Mouse (Mus musculus): ENCODE data around the gene Kctd19.

DNA sequence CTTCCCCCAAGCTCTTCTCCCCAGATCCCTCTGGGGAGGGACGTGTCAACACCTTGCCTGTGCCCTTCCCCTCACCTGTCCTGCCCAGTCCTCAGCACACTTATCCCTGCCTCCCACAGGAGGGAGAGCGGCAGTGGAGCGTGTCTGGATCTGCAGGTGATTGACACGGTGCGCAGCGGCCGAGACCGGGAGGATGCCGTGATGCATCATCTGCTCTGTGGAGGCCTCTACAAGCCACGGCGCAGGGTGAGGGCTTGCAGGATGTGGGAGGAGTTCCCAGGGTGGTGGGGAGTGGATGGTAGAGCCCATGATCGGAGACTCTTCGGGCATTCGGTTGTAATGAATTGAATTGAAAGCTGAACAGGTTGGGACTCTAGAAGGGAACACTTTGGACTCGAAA, 54.1 kb downstream of the Kctd19 start:
- TF ChIP-seq CTCF (IDR thresholded peaks at IDR 0.05; ENCODE audit: control insufficient read depth, insufficient read depth, insufficient replicate concordance, low read depth, low read length) (no peak), POLR2A (IDR thresholded peaks at IDR 0.05; ENCODE audit: control insufficient read depth, low read depth, low read length) (no peak)

Measured in testis, adult 2 months (tissue).